Mouse (Mus musculus): ENCODE measurements around the gene Gm20479.

- TF ChIP-seq TAL1 (conservative IDR thresholded peaks at IDR 0.05; ENCODE audit: low read depth, low read length) (no peak), CTCF (IDR thresholded peaks at IDR 0.05; ENCODE audit: low read depth, low read length) (no peak), GATA2 (IDR thresholded peaks at IDR 0.05; ENCODE audit: borderline replicate concordance, low read depth, low read length) (no peak)
Observed at GRCm38 (mm10) chr7:27389213-27389612, 32.0 kb upstream of the Gm20479 start.

Data from G1E (cell line).